Mouse (Mus musculus) left cerebral cortex, postnatal 4 days (tissue): ENCODE results near the gene Epha7. TPM values are rescaled to one million over a fixed set of nuclear protein-coding genes. Genes with fewer than 3 reads are reported as not detected.

ENCODE experiments used
- DNase-seq: peaks from one replicate; pipeline ENCODE4 v3.0.0-alpha.2; 2022
- intact Hi-C: fragments of 180-260 bp; cut with DNase I; formaldehyde crosslinking; loops from one replicate; pipeline ENCODE4 v1.15.1; 2025
- total RNA-seq, 2 experiments: library from RNA; stranded (reverse); gene quantifications; 2 replicates each; pipeline ENCODE4 v1.2.3; 2021

Gene Epha7
- total RNA-seq, 2 experiments from 2014 or later: 105 to 110 TPM

DNA sequence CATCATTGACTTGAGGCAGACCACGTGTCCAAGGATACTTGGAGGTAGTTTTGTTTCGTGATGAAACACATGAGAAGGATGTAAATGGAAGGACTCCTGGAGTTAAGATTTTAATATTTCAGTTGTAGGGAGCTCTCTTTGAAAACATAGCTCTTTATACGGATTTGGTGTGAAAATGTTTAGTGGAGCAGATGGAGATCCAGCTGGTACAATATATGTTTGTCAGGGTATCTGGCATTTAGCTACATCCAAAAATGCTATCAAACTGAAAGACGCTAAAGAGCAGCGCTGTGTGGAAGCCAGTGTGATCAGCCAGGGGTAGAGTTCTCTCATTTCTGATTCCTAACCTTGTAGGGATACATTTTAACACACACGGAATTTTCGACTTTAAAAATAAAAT, 82.5 kb downstream of the Epha7 start:
- no peak for DNase-seq
- intact Hi-C loops: no loop called here

- intact Hi-C loops: no loop called here
- no peak for DNase-seq
These were observed 86.4 kb downstream of the Epha7 start for GRCm38 (mm10) chr4:28899373-28899772.

DNA sequence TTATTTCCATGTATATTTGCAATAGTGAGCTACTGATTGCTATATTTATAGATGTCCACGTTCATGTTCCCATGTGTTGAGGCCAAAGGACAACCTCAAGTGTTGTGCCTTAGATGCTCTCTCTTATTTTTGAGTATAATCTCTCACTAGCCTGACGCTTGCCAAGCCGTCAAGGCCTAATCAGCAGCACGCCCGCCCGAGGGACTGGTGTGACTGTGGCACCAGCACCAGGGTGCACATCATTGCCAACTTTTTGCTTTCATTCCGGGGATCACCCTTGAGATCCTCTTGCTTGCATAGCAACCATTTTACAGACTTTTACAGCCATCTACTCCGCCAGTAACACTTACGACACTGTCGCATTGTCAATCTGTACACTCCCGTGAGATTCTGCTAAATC, 86.9 kb downstream of the Epha7 start:
- DNase-seq: peak; percentile 12
- intact Hi-C loops: no loop called here

- intact Hi-C loops: no loop called here
- DNase-seq: peak; percentile 6
These were observed 88.6 kb downstream of the Epha7 start for GRCm38 (mm10) chr4:28901496-28901895.

GRCm38 (mm10) chr4:28902004-28902704, 89.2 kb downstream of the Epha7 start:
- peak; percentile 53 for DNase-seq
- intact Hi-C loops: no loop called here

DNA sequence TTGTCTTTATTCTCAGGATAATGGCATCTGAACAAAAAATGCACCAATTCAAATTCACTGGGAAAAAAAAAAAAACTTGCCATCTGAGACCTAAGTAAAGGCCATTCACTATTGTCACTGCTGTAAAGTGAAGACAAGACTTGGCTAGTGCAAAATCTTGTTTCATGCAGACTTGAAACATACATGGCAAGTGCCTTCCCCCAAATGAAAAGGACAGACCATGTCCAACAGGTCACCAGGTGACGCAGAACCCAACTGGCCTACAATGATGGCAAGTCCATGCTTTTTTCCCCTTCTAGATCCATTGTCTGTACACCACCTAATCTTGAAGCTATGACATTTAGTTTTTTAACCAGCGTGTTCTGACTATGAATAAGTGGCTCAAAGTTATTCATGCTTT, 94.1 kb downstream of the Epha7 start:
- no peak for DNase-seq
- intact Hi-C loops: no loop called here

GRCm38 (mm10) chr4:28910127-28910526, 97.2 kb downstream of the Epha7 start:
- no peak for DNase-seq
- intact Hi-C loops: no loop called here

DNA sequence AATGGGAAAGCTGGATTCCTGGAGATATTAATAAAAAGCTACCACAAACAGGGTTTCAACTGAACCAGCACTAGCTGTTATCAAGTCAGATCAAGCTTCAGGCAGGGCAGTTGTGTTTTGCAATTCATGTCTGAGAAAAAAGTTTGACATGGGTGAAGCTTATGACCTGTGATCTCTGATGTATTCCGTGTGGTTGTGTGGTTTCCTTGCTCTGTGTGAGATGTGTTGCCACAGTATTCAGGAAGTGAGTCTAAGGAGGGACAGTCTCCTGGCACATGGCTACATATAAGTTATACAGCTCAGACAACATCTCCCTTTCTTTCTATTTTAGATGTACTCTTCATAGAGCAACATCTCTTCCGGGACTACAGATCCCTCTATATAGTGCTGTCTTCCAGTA, 99.1 kb downstream of the Epha7 start:
- intact Hi-C loops: no loop called here
- no peak for DNase-seq

GRCm38 (mm10) chr4:28913613-28914012, 100.7 kb downstream of the Epha7 start:
- no peak for DNase-seq
- intact Hi-C loops: no loop called here

DNA sequence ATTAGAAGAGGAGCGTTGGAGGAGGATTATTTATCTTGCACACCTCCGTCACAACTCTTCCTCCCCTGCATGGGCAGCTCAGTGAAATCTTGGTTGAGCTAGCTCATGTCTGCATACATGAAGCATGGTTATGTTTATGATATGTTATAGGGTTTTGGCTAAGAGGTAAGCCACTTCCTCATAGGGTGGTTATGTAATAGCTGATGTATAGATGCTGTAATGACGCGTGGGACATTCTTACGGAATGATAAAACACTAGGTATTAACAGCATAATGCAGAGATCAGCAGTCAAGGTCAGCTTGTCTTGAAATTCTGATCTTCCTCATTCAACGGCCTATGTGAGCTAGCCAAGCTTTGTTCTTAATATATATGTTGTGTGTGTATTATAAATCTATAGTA, 107.7 kb downstream of the Epha7 start:
- DNase-seq: no peak
- intact Hi-C loops: no loop called here

DNA sequence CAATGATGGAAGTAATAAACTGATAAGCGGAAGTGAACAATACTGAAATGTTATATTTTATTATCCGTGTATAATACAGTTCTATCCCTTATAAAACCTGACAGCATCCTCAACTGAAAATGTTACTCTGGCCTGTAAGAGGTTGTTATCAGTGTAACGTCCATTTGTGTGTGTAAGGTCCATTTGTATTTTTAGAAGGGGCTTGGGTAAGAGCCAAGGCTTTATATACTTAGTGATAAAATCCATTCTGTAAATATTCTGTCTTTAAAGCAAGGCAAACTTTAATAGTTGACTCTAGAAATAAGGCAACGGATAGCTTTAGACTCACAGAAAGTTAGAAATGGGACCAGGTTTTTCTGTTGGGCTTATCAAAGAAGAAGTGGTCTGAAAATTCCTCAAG, 113.1 kb downstream of the Epha7 start:
- no peak for DNase-seq
- intact Hi-C loops: no loop called here

- intact Hi-C loops: loop anchor here (10.0 kb wide), 1 partner anchor 119 kb away; the partner anchor contains the start of gene Epha7
- no peak for DNase-seq
These were observed 120.5 kb downstream of the Epha7 start for GRCm38 (mm10) chr4:28933431-28933830.

- intact Hi-C loops: loop anchor here (10.0 kb wide), 1 partner anchor 120 kb away; the partner anchor contains the start of gene Epha7
- peak; percentile 4 for DNase-seq
These were observed 121.9 kb downstream of the Epha7 start for GRCm38 (mm10) chr4:28934802-28935201.

GRCm38 (mm10) chr4:28935567-28935966, 122.6 kb downstream of the Epha7 start:
- DNase-seq: peak; percentile 17
- intact Hi-C loops: loop anchor here (10.0 kb wide), 1 partner anchor 121 kb away; the partner anchor contains the start of gene Epha7

GRCm38 (mm10) chr4:28940710-28941109, 127.8 kb downstream of the Epha7 start:
- no peak for DNase-seq
- intact Hi-C loops: no loop called here

DNA sequence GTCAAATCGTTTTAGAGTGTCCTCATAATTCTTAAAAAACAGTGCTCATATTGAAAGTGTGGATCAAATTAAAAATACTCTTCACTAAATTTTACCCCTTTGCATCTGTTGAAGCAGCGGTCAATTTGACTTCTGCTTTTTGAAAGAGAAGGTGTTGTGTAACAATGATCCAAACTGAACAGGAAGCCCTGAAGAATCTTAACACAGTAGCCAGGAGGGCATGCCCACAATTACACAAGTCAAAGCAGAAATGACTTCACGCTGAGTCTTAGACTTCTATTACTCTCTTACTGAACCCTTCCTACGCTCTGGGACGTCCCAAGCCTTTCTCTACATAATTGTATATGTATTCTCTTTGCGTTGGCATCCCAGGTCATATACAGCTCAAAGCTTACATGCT, 131.3 kb downstream of the Epha7 start:
- intact Hi-C loops: no loop called here

GRCm38 (mm10) chr4:28960889-28961560, 148.1 kb downstream of the Epha7 start:
- intact Hi-C loops: no loop called here

More for the DNA sequence above, 131.3 kb downstream of the Epha7 start:
- DNase-seq: no peak

GRCm38 (mm10) chr4:28967584-28968315, 154.8 kb downstream of the Epha7 start:
- intact Hi-C loops: no loop called here
- no peak for DNase-seq

More at GRCm38 (mm10) chr4:28960889-28961560, 148.1 kb downstream of the Epha7 start:
- DNase-seq: peak; percentile 19

- intact Hi-C loops: no loop called here
- no peak for DNase-seq
These were observed 185.7 kb downstream of the Epha7 start for GRCm38 (mm10) chr4:28998462-28999286.

- DNase-seq: no peak
- intact Hi-C loops: no loop called here
These were observed 186.3 kb downstream of the Epha7 start for GRCm38 (mm10) chr4:28999287-28999595.

DNA sequence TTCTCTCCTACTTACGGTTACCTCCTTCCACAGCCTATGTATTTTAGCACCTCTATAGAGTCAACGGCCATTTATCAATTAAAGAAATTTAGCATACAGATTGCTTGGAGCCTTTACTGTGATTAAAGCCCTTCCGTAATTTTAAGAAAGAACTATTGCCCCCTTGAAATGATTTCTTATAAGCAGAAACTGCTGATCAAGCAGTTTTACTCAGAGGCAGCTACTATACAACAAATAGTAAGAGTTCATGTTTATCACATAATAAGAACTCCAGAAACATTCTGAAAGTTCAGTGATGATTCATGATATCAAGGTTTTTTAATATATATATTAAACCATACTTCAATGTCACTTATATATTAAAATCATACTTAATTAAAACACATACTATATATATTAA, 197.4 kb downstream of the Epha7 start:
- no peak for DNase-seq
- intact Hi-C loops: no loop called here
